Mouse (Mus musculus): ENCODE results near the gene Trmt1.

DNA sequence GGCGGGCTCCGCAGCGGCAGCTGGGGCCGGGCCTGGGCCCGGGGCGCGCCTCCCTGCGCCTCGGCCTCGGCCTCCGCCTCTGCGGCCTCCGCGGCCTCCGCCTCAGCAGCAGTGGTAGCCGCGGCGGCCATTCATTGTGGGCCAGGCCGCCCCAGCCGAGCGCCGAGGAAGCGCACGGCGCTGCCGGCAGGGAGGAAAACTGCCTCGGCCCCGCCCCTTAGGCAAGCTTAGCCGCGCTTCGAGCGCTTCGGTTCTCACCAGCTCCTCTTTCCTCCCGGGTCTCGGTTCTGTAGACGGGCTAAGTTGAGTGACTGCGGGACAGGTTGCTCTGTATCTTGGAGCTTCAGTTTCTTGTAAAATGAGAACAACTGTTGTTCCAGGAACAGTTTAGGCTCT, 1.6 kb downstream of the Trmt1 start, which contains the start of gene Nacc1:
- no peak for TF ChIP-seq CTCF (IDR thresholded peaks at IDR 0.05; ENCODE audit: borderline replicate concordance, insufficient read depth, low read length)
- peak; percentile 54 for TF ChIP-seq POLR2A (IDR thresholded peaks at IDR 0.05; ENCODE audit: low read depth, low read length)
